Mouse (Mus musculus): ENCODE results near the gene Gm21958.
A peak's percentile ranks its signal among the peaks of the same experiment; 100 is the strongest.

DNA sequence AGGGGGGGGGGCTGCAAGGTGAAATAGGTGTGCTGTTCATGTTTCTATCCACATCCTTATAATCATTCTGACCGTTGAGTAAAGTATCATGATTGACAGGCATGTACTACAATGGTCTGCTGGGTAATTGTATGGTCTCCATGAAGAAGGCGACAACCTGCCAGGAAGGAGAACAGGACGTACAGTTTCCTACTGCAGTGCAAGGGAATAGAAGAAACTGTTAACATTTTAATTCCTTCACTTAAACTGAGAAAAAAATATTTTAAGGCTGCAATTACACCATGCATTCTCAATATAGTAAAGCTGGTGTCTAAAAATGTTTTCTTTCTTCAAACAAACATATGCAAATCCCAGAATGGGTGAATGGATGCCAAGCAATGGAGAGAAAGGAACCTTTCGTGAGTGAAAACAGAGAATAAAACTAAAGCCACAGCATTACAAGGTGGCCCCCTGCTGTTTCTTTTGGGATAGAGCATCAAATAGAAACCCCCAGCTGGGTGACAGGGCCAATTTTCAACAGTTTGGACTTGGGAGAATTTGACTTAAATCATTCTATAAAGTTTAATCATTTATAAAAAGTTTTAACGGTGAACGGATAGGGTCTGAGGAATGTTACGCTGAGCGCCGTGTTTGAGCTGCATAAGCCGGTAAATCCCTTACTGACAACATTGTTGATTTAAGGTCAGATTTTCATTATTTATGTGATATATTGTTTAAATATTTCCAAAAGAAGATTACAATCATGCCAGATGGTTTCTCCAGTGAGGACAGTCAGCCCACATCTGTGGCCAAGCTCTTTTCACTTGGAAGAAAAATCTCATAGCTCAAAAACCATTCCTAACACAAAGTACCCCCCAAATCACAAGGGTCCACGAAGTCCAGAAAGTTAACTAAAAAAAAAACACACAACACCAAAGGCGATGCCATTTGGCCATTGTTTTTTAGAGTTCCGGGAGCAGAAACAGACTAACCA is 41.3 kb downstream of the Gm21958 start:
- peak; percentile 88 for TF ChIP-seq CTCF (IDR thresholded peaks at IDR 0.05; ENCODE audit: low read depth)
- peak; percentile 66 for TF ChIP-seq EP300 (optimal IDR thresholded peaks at IDR 0.05)
